Mouse (Mus musculus): ENCODE measurements at regions not wholly inside any gene's neighbourhood (a gene's known extent, or its start where the extent isn't known, plus 50 kb on each side); places are given as distances from the start of the nearest gene placed in this dataset.

GRCm38 (mm10) chr2:133436913-133437843, 114.8 kb upstream of the Bmp2 start:
- in situ Hi-C loops (cut with MboI, MseI) = no loop called here

- in situ Hi-C loops (cut with MboI, MseI) = no loop called here
Measured at GRCm38 (mm10) chr2:133438018-133438417, 113.9 kb upstream of the Bmp2 start.

GRCm38 (mm10) chr2:133443024-133443423, 108.9 kb upstream of the Bmp2 start:
- in situ Hi-C loops (cut with MboI, MseI) = no loop called here

GRCm38 (mm10) chr2:133443490-133443889, 108.5 kb upstream of the Bmp2 start:
- in situ Hi-C loops (cut with MboI, MseI) = no loop called here

GRCm38 (mm10) chr2:133452947-133453346, 99.0 kb upstream of the Bmp2 start:
- in situ Hi-C loops (cut with MboI, MseI) = no loop called here

- in situ Hi-C loops (cut with MboI, MseI) = no loop called here
Measured at GRCm38 (mm10) chr2:133455484-133456170, 96.3 kb upstream of the Bmp2 start.

- in situ Hi-C loops (cut with MboI, MseI) = no loop called here
Measured at GRCm38 (mm10) chr2:133456785-133457184, 95.2 kb upstream of the Bmp2 start.

GRCm38 (mm10) chr2:133458735-133459134, 93.2 kb upstream of the Bmp2 start:
- in situ Hi-C loops (cut with MboI, MseI) = no loop called here

- in situ Hi-C loops (cut with MboI, MseI) = no loop called here
Measured at GRCm38 (mm10) chr2:133460814-133461213, 91.1 kb upstream of the Bmp2 start.

- in situ Hi-C loops (cut with MboI, MseI) = no loop called here
Measured at GRCm38 (mm10) chr2:133462378-133462777, 89.6 kb upstream of the Bmp2 start.

- in situ Hi-C loops (cut with MboI, MseI) = no loop called here
Measured at GRCm38 (mm10) chr2:133467170-133468168, 84.5 kb upstream of the Bmp2 start.

- in situ Hi-C loops (cut with MboI, MseI) = no loop called here
Measured at GRCm38 (mm10) chr2:133472966-133473744, 78.8 kb upstream of the Bmp2 start.

GRCm38 (mm10) chr2:133474174-133474573, 77.8 kb upstream of the Bmp2 start:
- in situ Hi-C loops (cut with MboI, MseI) = no loop called here

- in situ Hi-C loops (cut with MboI, MseI) = no loop called here
Measured at GRCm38 (mm10) chr2:133480870-133481269, 71.1 kb upstream of the Bmp2 start.

GRCm38 (mm10) chr2:133481305-133481704, 70.7 kb upstream of the Bmp2 start:
- in situ Hi-C loops (cut with MboI, MseI) = no loop called here

- in situ Hi-C loops (cut with MboI, MseI) = no loop called here
Measured at GRCm38 (mm10) chr2:133481785-133482184, 70.2 kb upstream of the Bmp2 start.

GRCm38 (mm10) chr2:133495443-133495842, 56.5 kb upstream of the Bmp2 start:
- in situ Hi-C loops (cut with MboI, MseI) = no loop called here

- in situ Hi-C loops (cut with MboI, MseI) = no loop called here
Measured at GRCm38 (mm10) chr2:133496389-133496788, 55.6 kb upstream of the Bmp2 start.

- in situ Hi-C loops (cut with MboI, MseI) = no loop called here
Measured at GRCm38 (mm10) chr2:133497071-133497470, 54.9 kb upstream of the Bmp2 start.

GRCm38 (mm10) chr2:133497541-133498185, 54.3 kb upstream of the Bmp2 start:
- in situ Hi-C loops (cut with MboI, MseI) = no loop called here

All from T-helper 1 cell (primary cell).